Mouse (Mus musculus) erythroblast, adult 5-6 weeks (primary cell): ENCODE results near the gene Pde4d. TPM values are rescaled to one million over a fixed set of nuclear protein-coding genes. Genes with fewer than 3 reads are reported as not detected.

Source experiments
- ATAC-seq: replicated peaks from 2 replicates; pipeline ENCODE4 v1.8.0; 2016; ENCODE audit warnings: moderate number of reproducible peaks, mild to moderate bottlenecking, moderate TSS enrichment, inconsistent platforms; ENCODE audit not compliant: poor library complexity, low FRiP score, severe bottlenecking
- total RNA-seq, 2 experiments: library from RNA; stranded (forward) in 1 of 2; stranded (reverse) in 1 of 2; fragments of 150-400 nt in 1 of 2; fragments of 200-764, 138-1000 nt in 1 of 2; gene quantifications; 2 replicates each; pipeline versions ENCODE4 v1.2.3 to v1.2.4; 2015 to 2017; ENCODE audit warnings: low replicate concordance in 2 of 2

The Pde4d gene
- total RNA-seq, 2 experiments from 2014 or later = 41.3 to 42.3 TPM

GRCm38 (mm10) chr13:109315608-109316007 lies 865.9 kb downstream of the Pde4d start:
- ATAC-seq = no peak

GRCm38 (mm10) chr13:109317644-109318043 lies 867.9 kb downstream of the Pde4d start:
- no peak for ATAC-seq

GRCm38 (mm10) chr13:109318434-109318998 lies 868.8 kb downstream of the Pde4d start:
- no peak for ATAC-seq

GRCm38 (mm10) chr13:109326061-109326460 lies 876.3 kb downstream of the Pde4d start:
- ATAC-seq = no peak

- no peak for ATAC-seq
Measured at GRCm38 (mm10) chr13:109331563-109331962, 881.8 kb downstream of the Pde4d start.

GRCm38 (mm10) chr13:109341902-109342301 lies 892.2 kb downstream of the Pde4d start:
- no peak for ATAC-seq

- no peak for ATAC-seq
Measured at GRCm38 (mm10) chr13:109342469-109342868, 892.7 kb downstream of the Pde4d start.

GRCm38 (mm10) chr13:109343596-109343995 lies 893.8 kb downstream of the Pde4d start:
- no peak for ATAC-seq

- ATAC-seq = no peak
Measured at GRCm38 (mm10) chr13:109347770-109348169, 898.0 kb downstream of the Pde4d start.

- no peak for ATAC-seq
Measured at GRCm38 (mm10) chr13:109348316-109348715, 898.6 kb downstream of the Pde4d start.

- no peak for ATAC-seq
Measured at GRCm38 (mm10) chr13:109350100-109350499, 900.4 kb downstream of the Pde4d start.

- no peak for ATAC-seq
Measured at GRCm38 (mm10) chr13:109354017-109354416, 904.3 kb downstream of the Pde4d start.

- ATAC-seq = no peak
Measured at GRCm38 (mm10) chr13:109356252-109356651, 906.5 kb downstream of the Pde4d start.

- ATAC-seq = no peak
Measured at GRCm38 (mm10) chr13:109359994-109360393, 910.2 kb downstream of the Pde4d start.

- no peak for ATAC-seq
Measured at GRCm38 (mm10) chr13:109362340-109362739, 912.6 kb downstream of the Pde4d start.

GRCm38 (mm10) chr13:109374465-109374864 lies 924.7 kb downstream of the Pde4d start:
- ATAC-seq = no peak

GRCm38 (mm10) chr13:109376681-109377080 lies 926.9 kb downstream of the Pde4d start:
- ATAC-seq = no peak

GRCm38 (mm10) chr13:109380149-109380548 lies 930.4 kb downstream of the Pde4d start:
- no peak for ATAC-seq

GRCm38 (mm10) chr13:109388626-109389220 lies 939.0 kb downstream of the Pde4d start:
- ATAC-seq = no peak

GRCm38 (mm10) chr13:109402396-109402795 lies 952.6 kb downstream of the Pde4d start:
- ATAC-seq = no peak

- ATAC-seq = no peak
Measured at GRCm38 (mm10) chr13:109402936-109403335, 953.2 kb downstream of the Pde4d start.

GRCm38 (mm10) chr13:109406341-109406740 lies 956.6 kb downstream of the Pde4d start:
- ATAC-seq = no peak
